Mouse (Mus musculus): Measurements from ENCODE around the gene Hcrtr2.

DNA sequence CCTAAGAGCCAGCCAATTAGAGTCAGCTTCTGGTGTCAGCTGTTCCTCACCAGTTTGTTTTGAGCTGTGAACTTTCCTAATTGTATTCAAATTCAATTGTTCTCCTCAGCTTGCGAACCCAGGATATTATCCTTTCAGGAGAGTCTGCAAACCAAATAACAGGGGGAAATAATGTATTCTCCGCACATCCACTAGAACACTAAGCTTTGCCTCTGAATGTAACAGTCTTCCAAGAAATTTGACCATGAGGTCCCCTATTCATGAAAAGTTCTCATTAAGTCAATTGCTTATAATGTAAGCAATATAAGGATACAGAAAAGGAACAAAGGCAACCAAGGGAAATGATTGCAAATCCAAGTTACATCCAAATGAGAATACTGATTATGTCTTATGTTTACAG, 110.1 kb downstream of the Hcrtr2 start, which contains the start of gene Gfral:
- no peak for TF ChIP-seq EP300 (IDR thresholded peaks at IDR 0.05)
- TF ChIP-seq CTCF (IDR thresholded peaks at IDR 0.05): no peak

Data from lung, postnatal 0 days (tissue).